Mouse (Mus musculus) forebrain, embryonic 11.5 days (tissue): ENCODE data around the gene Phykpl. TPM values are rescaled to one million over a fixed set of nuclear protein-coding genes. Genes with fewer than 3 reads are reported as not detected.

ENCODE experiments used
- ATAC-seq: fragments of 200-750 bp; cut with Nextera tagmentation; replicated peaks from 2 replicates; pipeline ENCODE4 v1.8.0; 2017; ENCODE audit warnings: moderate TSS enrichment; ENCODE audit not compliant: low FRiP score
- DNase-seq: peaks from one replicate; pipeline ENCODE4 v3.0.0-alpha.2; 2017; ENCODE audit warnings: low spot score
- H3K27ac ChIP-seq: fragments of 300-500 bp; sonication (generic); 2 replicates; pipeline ENCODE4 v1.5.1; 2014; ENCODE audit warnings: low read depth, low read length
- H3K27me3 ChIP-seq: fragments of 300-500 bp; sonication (generic); 2 replicates; pipeline ENCODE4 v1.6.1; 2014; ENCODE audit warnings: mild to moderate bottlenecking, low read length, mixed read lengths; ENCODE audit not compliant: control insufficient read depth, insufficient read depth
- H3K36me3 ChIP-seq: fragments of 300-500 bp; sonication (generic); 2 replicates; pipeline ENCODE4 v1.6.1; 2014; ENCODE audit warnings: mild to moderate bottlenecking, low read length, moderate library complexity, mixed read lengths; ENCODE audit not compliant: control insufficient read depth, insufficient read depth
- H3K4me1 ChIP-seq: fragments of 300-500 bp; sonication (generic); replicated peaks from 2 replicates; pipeline ENCODE4 v1.6.1; 2014; ENCODE audit warnings: low read length, mixed read lengths; ENCODE audit not compliant: control insufficient read depth, insufficient read depth
- H3K4me2 ChIP-seq: fragments of 300-500 bp; sonication (generic); 2 replicates; pipeline ENCODE4 v1.6.1; 2014; ENCODE audit warnings: low read depth, mild to moderate bottlenecking, low read length, moderate library complexity, mixed read lengths; ENCODE audit not compliant: severe bottlenecking
- H3K4me3 ChIP-seq: fragments of 300-500 bp; sonication (generic); 2 replicates; pipeline ENCODE4 v1.5.1; 2014; ENCODE audit warnings: low read depth, low read length
- H3K9ac ChIP-seq: fragments of 300-500 bp; sonication (generic); 2 replicates; pipeline ENCODE4 v1.6.1; 2014; ENCODE audit warnings: low read length
- H3K9me3 ChIP-seq: fragments of 300-500 bp; sonication (generic); 2 replicates; pipeline ENCODE4 v1.6.1; 2016; ENCODE audit warnings: low read length, mixed read lengths; ENCODE audit not compliant: control insufficient read depth
- WGBS: fragments of 180-500 bp; shearing (Covaris S2); extraction: QIAGEN DNeasy Blood & Tissue Kit; methylation state at CpG from one replicate; pipeline ENCODE4 v1.1.7; 2014; 5-methylcytosine and 5-hydroxymethylcytosine counted together
- polyA plus RNA-seq: library from polyadenylated mRNA; unstranded; fragments of >200 nt; fragmentation: Nextera tagmentation; extraction: Ambion mirVana; gene quantifications from 2 replicates; pipeline ENCODE4 v1.2.1, GENCODE M21; 2014

Gene Phykpl
- polyA plus RNA-seq, 1 experiment from 2014 or later: 16.7 TPM

GRCm38 (mm10) chr11:51577587-51577986 lies 7.0 kb upstream of the Phykpl start:
- no peak for ATAC-seq
- H3K9me3 ChIP-seq: no peaks in the 10 kb centered on the region
- H3K27ac ChIP-seq: no peak overlapping the region
- H3K4me3 ChIP-seq: no peak overlapping the region
- H3K36me3 ChIP-seq: no peaks in the 10 kb centered on the region
- 92% methylated on average over 7 of the region's 7 CpGs for WGBS
- DNase-seq: no peak
- H3K4me2 ChIP-seq: no peak overlapping the region
- no peaks in the 10 kb centered on the region for H3K27me3 ChIP-seq
- no peak overlapping the region for H3K9ac ChIP-seq
- no peaks in the 10 kb centered on the region for H3K4me1 ChIP-seq

- H3K4me2 ChIP-seq: no peak overlapping the region
- peaks cover 6% of the 10 kb centered on the region for H3K4me1 ChIP-seq
- H3K4me3 ChIP-seq: no peak overlapping the region
- no peaks in the 10 kb centered on the region for H3K27me3 ChIP-seq
- ATAC-seq: no peak
- H3K36me3 ChIP-seq: no peaks in the 10 kb centered on the region
- no peaks in the 10 kb centered on the region for H3K9me3 ChIP-seq
- H3K27ac ChIP-seq: no peak overlapping the region
- 71% methylated on average over 4 of the region's 4 CpGs for WGBS
- no peak for DNase-seq
- H3K9ac ChIP-seq: no peak overlapping the region
Observed at GRCm38 (mm10) chr11:51579024-51579423, 5.5 kb upstream of the Phykpl start.

GRCm38 (mm10) chr11:51582713-51583112 lies 1.8 kb upstream of the Phykpl start:
- Histone ChIP-seq H3K4me3 (no peak overlapping the region), H3K4me2 (no peak overlapping the region), H3K9ac (no peak overlapping the region), H3K27me3 (no peaks in the 10 kb centered on the region), H3K9me3 (no peaks in the 10 kb centered on the region), H3K36me3 (peaks cover 10% of the 10 kb centered on the region), H3K27ac (no peak overlapping the region), H3K4me1 (peaks cover 10% of the 10 kb centered on the region)
- peak; percentile 87 for DNase-seq
- 16% methylated on average over 8 of the region's 8 CpGs for WGBS
- ATAC-seq: no peak

GRCm38 (mm10) chr11:51584057-51584430 lies 513 bp upstream of the Phykpl start:
- H3K9ac ChIP-seq: peak overlapping the region; percentile 88
- 7% methylated on average over 9 of the region's 9 CpGs for WGBS
- H3K27me3 ChIP-seq: no peaks in the 10 kb centered on the region
- ATAC-seq (peak; percentile 19; the same call in 1 of the 2 replicates), DNase-seq (peak; percentile 58)
- no peaks in the 10 kb centered on the region for H3K9me3 ChIP-seq
- peaks cover 19% of the 10 kb centered on the region for H3K36me3 ChIP-seq
- H3K4me1 ChIP-seq: peaks cover 10% of the 10 kb centered on the region
- H3K4me2 ChIP-seq: peak overlapping the region; percentile 83
- H3K27ac ChIP-seq: peak overlapping the region; percentile 82
- peak overlapping the region; percentile 61 for H3K4me3 ChIP-seq

GRCm38 (mm10) chr11:51585608-51586252 lies 1.2 kb downstream of the Phykpl start:
- Histone ChIP-seq H3K27ac (no peak overlapping the region), H3K9me3 (no peaks in the 10 kb centered on the region), H3K4me2 (peak overlapping the region; percentile 83), H3K4me1 (peaks cover 10% of the 10 kb centered on the region), H3K9ac (no peak overlapping the region), H3K36me3 (peaks cover 28% of the 10 kb centered on the region), H3K4me3 (peak overlapping the region; percentile 61), H3K27me3 (no peaks in the 10 kb centered on the region)
- 75% methylated on average over 8 of the region's 8 CpGs for WGBS
- peak; percentile 55 for DNase-seq
- ATAC-seq: 0 out of 2 replicates have a peak, but pooled peaks have one; percentile 23

- peak; percentile 61 for DNase-seq
- Histone ChIP-seq H3K4me2 (no peak overlapping the region), H3K36me3 (peaks cover 31% of the 10 kb centered on the region), H3K4me3 (no peak overlapping the region), H3K9ac (no peak overlapping the region), H3K4me1 (peaks cover 10% of the 10 kb centered on the region), H3K9me3 (no peaks in the 10 kb centered on the region), H3K27me3 (no peaks in the 10 kb centered on the region), H3K27ac (no peak overlapping the region)
- no peak for ATAC-seq
- 91% methylated on average over 13 of the region's 13 CpGs for WGBS
Observed at GRCm38 (mm10) chr11:51586411-51586810, 1.9 kb downstream of the Phykpl start.

- H3K27ac ChIP-seq: no peak overlapping the region
- peaks cover 33% of the 10 kb centered on the region for H3K36me3 ChIP-seq
- WGBS: 86% methylated on average over 1 of the region's 1 CpGs
- H3K4me3 ChIP-seq: no peak overlapping the region
- H3K9me3 ChIP-seq: no peaks in the 10 kb centered on the region
- H3K4me2 ChIP-seq: no peak overlapping the region
- H3K9ac ChIP-seq: no peak overlapping the region
- ATAC-seq: no peak
- DNase-seq: peak; percentile 49
- peaks cover 10% of the 10 kb centered on the region for H3K4me1 ChIP-seq
- H3K27me3 ChIP-seq: no peaks in the 10 kb centered on the region
Observed at GRCm38 (mm10) chr11:51587059-51587458, 2.5 kb downstream of the Phykpl start.

- Histone ChIP-seq H3K4me2 (no peak overlapping the region), H3K4me3 (no peak overlapping the region), H3K27ac (no peak overlapping the region), H3K9ac (no peak overlapping the region), H3K27me3 (no peaks in the 10 kb centered on the region), H3K36me3 (peaks cover 42% of the 10 kb centered on the region), H3K9me3 (no peaks in the 10 kb centered on the region), H3K4me1 (peaks cover 6% of the 10 kb centered on the region)
- 93% methylated on average over 3 of the region's 3 CpGs for WGBS
- ATAC-seq (no peak), DNase-seq (peak; percentile 53)
Observed at GRCm38 (mm10) chr11:51588833-51589232, 4.3 kb downstream of the Phykpl start.

GRCm38 (mm10) chr11:51590002-51590401 lies 5.4 kb downstream of the Phykpl start:
- Histone ChIP-seq H3K27ac (no peak overlapping the region), H3K27me3 (no peaks in the 10 kb centered on the region), H3K36me3 (peaks cover 44% of the 10 kb centered on the region), H3K4me2 (no peak overlapping the region), H3K4me1 (peaks cover 2% of the 10 kb centered on the region; the same call in 1 of the 2 replicates), H3K9ac (no peak overlapping the region), H3K4me3 (no peak overlapping the region), H3K9me3 (no peaks in the 10 kb centered on the region)
- ATAC-seq (no peak), DNase-seq (no peak)
